Mouse (Mus musculus) adrenal gland, postnatal 10 days (tissue): Measurements from ENCODE around the gene Wwc1. TPM values are rescaled to one million over a fixed set of nuclear protein-coding genes. Genes with fewer than 3 reads are reported as not detected.
"Not testable (repeated sequence)": the region's sequence is repeated elsewhere in the genome, so short reads cannot be mapped to it uniquely, and the experiment has no call there.

Source experiments
- DNase-seq: peaks from one replicate; pipeline ENCODE4 v3.0.0; 2021; ENCODE audit warnings: mixed read lengths
- total RNA-seq, 2 experiments: library from RNA; stranded (reverse); gene quantifications; 2 replicates each; pipeline ENCODE4 v1.2.3; 2021

Gene Wwc1
- total RNA-seq, 2 experiments from 2014 or later, result 34.1 to 35.0 TPM

- no peak for DNase-seq
Measured at GRCm38 (mm10) chr11:35878559-35878897, 101.8 kb downstream of the Wwc1 start.

DNA sequence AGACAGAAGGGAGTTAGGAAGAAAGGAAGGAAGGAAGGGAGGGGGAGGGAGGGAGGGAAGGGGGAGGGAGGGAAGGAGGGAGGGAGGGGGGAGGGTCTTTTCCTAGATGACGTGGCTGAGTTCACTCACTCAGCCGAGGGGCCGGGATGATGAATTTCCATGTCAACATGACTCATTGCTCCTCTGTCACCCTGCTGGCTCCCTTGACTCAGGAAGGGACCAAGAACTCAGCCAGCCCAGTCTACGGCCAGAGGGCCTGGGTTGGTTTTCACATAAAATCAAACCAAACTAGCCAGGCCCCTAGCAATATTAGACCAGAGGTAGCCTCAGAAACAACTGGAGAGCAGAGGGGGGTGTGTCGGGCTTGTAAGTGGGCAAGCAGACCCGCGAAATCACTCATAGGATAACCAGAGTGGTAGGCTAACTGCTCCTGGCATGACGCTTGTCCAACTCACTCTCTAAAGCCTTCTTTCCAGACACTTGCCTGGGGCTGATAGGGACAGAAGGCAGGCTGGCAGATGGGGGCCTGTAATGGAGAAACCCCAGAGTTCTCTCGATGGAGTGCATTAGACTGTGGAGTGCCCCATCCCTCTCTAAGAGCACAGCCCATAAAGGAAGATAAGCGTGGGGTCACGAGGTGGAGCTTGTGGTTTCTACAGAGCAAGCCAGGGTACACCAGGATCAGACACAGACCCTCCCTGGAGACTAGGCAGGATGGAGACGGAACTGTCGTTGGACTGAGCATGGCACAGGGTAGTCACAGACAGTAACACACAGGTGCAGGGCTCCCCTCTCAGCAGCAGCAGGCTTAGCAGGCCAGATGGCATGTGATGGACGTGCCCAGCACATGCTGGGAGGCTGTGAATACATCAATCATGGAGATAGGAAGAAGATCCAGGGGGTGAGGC is 102.4 kb downstream of the Wwc1 start:
- no peak for DNase-seq

DNA sequence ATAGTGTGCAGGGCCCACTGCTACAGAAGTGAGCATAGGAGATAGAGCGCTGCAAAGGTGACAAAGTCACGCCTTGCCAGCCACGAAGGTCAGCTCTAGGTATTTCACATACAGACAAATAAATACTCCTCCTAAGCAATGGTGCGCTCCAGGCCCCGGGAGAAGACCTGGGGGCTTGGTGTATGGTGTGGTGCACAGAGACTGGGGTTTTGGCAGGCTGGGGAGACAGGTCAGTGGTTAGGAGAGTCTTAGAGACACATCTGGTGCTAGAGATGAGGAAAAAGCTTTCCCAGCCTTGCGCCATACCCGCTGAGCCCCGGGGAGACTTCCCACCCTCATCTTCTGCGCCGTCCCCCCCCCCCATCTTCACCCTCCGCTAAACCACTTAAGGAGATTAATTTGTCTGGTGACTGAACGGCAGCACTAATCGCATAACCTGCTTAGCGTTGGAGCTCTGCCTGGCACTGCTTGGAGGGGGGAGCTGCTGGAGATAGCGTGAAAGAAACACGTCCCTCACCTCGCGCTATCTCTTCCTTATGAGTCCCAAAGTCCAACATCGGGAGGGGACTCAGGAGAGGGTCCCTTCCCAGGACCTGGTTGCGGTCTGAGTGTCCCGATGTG is 106.6 kb downstream of the Wwc1 start:
- no peak for DNase-seq

DNA sequence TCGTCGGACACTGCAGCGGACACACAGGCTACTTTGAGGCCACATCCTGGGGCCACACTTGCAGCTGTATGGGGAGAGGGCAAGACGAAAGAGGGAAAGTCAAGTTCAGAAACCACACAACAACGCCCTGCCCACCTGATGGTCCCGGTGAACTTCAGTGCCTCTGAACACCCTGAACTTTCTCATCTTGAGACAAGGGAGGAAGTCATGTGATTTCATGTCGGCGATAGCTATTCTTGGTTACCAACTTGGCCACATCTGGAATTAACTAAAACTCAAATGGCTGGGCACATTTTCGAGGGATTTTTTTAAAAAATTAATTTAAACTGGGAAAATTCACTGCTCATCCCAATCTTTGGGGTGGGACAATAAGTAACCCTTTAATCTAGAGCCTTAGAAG is 109.4 kb downstream of the Wwc1 start:
- no peak for DNase-seq

DNA sequence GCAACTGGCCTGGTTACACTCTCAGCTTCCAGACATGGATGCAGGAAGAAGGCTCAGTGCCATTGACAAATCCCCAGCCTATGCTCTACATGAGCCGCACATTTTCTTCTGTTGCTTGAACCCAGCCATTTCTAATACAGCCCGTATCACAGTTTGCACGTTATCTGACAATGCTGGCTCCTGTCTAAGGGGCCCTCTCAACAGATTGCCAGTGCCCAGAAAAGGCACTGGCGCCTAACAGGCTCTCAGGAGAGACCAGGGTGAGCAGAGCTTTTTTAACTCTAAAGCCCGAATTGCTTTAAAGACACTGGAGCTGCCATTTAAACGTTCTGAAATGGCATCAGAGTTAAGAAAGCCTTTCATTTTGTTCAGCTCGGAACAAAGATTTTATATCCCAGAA is 114.2 kb downstream of the Wwc1 start:
- no peak for DNase-seq

DNA sequence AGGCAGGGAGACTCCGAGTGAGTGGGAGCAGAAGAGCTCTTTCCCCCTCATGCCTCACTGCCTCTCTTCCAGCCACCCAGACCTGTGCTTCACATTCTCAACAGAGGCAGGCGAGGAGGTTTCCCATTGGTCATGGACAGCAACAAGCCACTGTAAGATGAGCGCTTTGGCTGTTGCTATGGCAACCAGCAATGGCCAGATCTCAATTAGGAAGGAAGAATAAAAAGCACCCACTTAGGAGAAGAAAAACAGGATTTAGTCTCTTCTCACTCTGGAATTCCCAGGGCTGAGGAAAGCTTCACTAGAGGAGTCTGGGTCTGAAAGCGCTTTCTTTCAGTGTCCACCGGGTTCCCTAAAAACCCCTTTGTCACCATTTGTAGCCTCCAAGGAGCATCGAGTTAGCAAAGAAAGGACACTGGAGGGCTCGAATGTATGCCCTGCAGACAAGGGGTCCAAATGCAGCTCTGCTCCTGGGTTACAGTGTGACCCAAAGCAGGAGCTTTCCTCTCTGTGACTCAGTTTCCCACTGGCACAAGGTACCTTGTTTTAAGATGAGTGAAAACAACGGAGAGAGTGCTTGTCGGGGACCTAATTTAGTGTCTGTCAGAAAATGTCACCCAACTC is 115.2 kb downstream of the Wwc1 start:
- no peak for DNase-seq

GRCm38 (mm10) chr11:35863653-35864052 is 116.7 kb downstream of the Wwc1 start:
- DNase-seq, result no peak

GRCm38 (mm10) chr11:35857395-35858067 is 122.8 kb downstream of the Wwc1 start:
- no peak for DNase-seq

DNA sequence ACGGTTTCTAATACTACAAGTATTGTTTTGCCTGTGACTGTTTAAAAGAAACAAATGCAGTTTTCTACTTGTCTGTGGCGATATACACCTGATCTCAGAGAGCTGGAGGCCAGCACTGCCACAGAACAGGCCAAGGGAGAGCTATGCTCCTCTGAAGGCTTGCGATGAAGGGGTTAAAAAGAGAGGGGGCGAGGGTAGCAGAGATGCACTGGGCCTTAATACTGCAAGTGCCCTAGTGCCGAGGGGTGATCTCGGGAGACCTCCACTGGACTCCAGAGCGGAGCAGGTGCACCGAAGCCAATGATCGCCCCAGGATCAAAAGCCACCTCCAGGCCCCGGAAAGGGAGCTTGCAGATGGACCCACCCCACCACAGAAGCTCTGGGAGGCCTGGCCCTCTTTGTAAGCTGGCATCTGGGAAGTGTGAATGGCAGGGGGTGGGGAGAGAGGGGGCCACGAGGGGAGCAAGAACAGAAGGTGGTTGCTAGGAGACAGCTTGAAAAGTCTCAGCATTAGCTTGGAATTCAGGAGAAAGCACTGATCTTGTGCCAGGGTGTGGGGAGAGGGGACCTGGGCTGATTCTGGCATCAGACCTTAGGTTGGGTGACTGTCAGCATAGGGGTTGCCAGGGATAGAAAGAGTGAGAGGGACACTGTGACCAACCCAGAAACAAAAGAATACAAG is 123.8 kb downstream of the Wwc1 start:
- no peak for DNase-seq

GRCm38 (mm10) chr11:35855567-35855966 is 124.8 kb downstream of the Wwc1 start:
- DNase-seq, result no peak

GRCm38 (mm10) chr11:35854941-35855340 is 125.4 kb downstream of the Wwc1 start:
- DNase-seq, result no peak

GRCm38 (mm10) chr11:35853651-35854050 is 126.7 kb downstream of the Wwc1 start:
- no peak for DNase-seq

- peak; percentile 63 for DNase-seq
Measured at GRCm38 (mm10) chr11:35852731-35853130, 127.6 kb downstream of the Wwc1 start.

- no peak for DNase-seq
Measured at GRCm38 (mm10) chr11:35844299-35844698, 136.0 kb downstream of the Wwc1 start.

- DNase-seq, result not testable (repeated sequence)
Measured at GRCm38 (mm10) chr11:35842560-35842959, 137.8 kb downstream of the Wwc1 start.

DNA sequence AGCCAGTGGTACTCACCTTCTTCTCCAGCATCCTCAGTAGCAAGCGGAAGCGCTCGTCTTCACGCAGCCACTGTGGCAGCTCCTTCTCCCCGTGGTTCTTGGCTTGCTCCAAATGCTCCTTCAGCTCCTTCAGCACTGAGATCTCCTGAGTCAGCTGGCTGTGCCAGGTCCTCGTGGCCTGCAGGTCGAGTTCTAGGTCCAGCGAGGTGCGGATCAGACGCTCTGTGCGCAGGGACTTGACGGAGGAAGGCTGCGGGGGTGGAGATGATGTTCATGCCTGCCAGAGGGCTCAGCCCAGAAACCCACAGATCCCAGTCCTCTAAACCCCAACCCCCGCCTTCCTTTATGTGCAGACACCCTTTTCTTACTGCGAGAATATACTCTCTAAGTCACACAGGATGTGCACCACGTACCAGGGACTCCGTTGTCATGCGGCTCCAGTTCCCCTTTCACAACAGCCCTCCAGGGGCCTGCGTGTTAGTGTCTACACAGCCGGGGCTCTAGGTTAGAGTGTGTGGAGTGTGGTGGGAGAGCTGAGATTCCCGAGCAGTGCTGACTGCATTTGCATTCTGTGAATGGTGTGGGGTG is 138.5 kb downstream of the Wwc1 start:
- no peak for DNase-seq

GRCm38 (mm10) chr11:35840806-35841205 is 139.5 kb downstream of the Wwc1 start:
- not testable (repeated sequence) for DNase-seq

DNA sequence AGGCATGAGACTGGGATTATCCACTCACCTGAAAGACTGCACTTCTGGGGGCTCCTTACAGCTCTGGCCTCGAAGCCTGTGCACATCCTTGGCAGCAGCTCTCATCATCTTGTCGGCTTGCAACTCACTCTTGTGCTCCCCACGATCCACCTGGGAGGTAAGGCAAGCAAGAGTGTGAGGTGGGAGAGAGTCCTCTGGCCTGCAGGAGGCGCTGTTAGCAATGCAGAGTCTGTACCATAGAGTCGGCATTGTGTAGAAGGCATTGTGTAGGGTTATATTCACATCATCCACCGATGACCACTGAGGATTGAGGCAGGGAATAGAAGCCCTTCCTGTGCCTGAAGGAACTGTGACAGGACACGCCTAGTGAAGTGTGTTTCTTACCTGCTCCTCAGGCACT is 140.0 kb downstream of the Wwc1 start:
- no peak for DNase-seq

GRCm38 (mm10) chr11:35838345-35839338 is 141.7 kb downstream of the Wwc1 start:
- DNase-seq, result peak; percentile 95
